Mouse (Mus musculus) olfactory bulb, adult 2 months (tissue): ENCODE results near the gene Kcnip4. TPM values are rescaled to one million over a fixed set of nuclear protein-coding genes. Genes with fewer than 3 reads are reported as not detected.

Experiments used
- H3K27ac ChIP-seq: fragments of 200-500 bp; 2 replicates; pipeline ENCODE4 v1.5.1; 2012; ENCODE audit warnings: low read depth, low read length; ENCODE audit not compliant: insufficient read depth
- H3K4me1 ChIP-seq: fragments of 200-500 bp; 2 replicates; pipeline ENCODE4 v1.6.1; 2012; ENCODE audit warnings: low read length; ENCODE audit not compliant: control insufficient read depth, insufficient read depth
- H3K4me3 ChIP-seq: fragments of 200-500 bp; 2 replicates; pipeline ENCODE4 v1.5.1; 2012; ENCODE audit warnings: mild to moderate bottlenecking, low read depth, low read length, moderate library complexity; ENCODE audit not compliant: insufficient read depth
- CTCF ChIP-seq: fragments of 200-500 bp; IDR thresholded peaks from 2 replicates; pipeline ENCODE4 v1.5.1; 2012; ENCODE audit warnings: low read depth, mild to moderate bottlenecking, low read length, moderate library complexity; ENCODE audit not compliant: insufficient read depth
- POLR2A ChIP-seq: fragments of 200-500 bp; IDR thresholded peaks from 2 replicates; pipeline ENCODE4 v1.6.1; 2012; ENCODE audit warnings: mild to moderate bottlenecking, low read depth, low read length, moderate library complexity; ENCODE audit not compliant: insufficient read depth
- WGBS: fragments of 180-500 bp; shearing (Covaris S2); methylation state at CpG from one replicate; pipeline ENCODE4 v1.1.7; 2018; 5-methylcytosine and 5-hydroxymethylcytosine counted together
- polyA plus RNA-seq: library from polyadenylated mRNA; stranded (reverse); fragments of >200 nt; gene quantifications from 2 replicates; pipeline ENCODE4 v1.2.4, GENCODE M21; 2012; ENCODE audit warnings: low replicate concordance; ENCODE audit not compliant: missing spikeins, insufficient read depth, insufficient read length

The Kcnip4 gene
- polyA plus RNA-seq, 1 experiment, result not detected

GRCm38 (mm10) chr5:49370543-49371076 is 154.1 kb downstream of the Kcnip4 start:
- no peak overlapping the region for H3K27ac ChIP-seq
- TF ChIP-seq POLR2A, result no peak
- TF ChIP-seq CTCF, result no peak
- H3K4me3 ChIP-seq, result no peak overlapping the region
- no peaks in the 10 kb centered on the region for H3K4me1 ChIP-seq
- 35% methylated on average over 3 of the region's 3 CpGs for WGBS

- no peaks in the 10 kb centered on the region for H3K4me1 ChIP-seq
- H3K27ac ChIP-seq, result no peak overlapping the region
- WGBS, result 45% methylated on average over 13 of the region's 13 CpGs
- no peak overlapping the region for H3K4me3 ChIP-seq
- TF ChIP-seq POLR2A (no peak), CTCF (no peak)
Observed at GRCm38 (mm10) chr5:49368636-49369423, 155.9 kb downstream of the Kcnip4 start.

- Histone ChIP-seq H3K27ac (no peak overlapping the region), H3K4me3 (no peak overlapping the region), H3K4me1 (no peaks in the 10 kb centered on the region)
- TF ChIP-seq CTCF, result no peak
- TF ChIP-seq POLR2A, result no peak
- WGBS, result 83% methylated on average over 3 of the region's 3 CpGs
Observed at GRCm38 (mm10) chr5:49356381-49356780, 168.3 kb downstream of the Kcnip4 start.

- Histone ChIP-seq H3K27ac (no peak overlapping the region), H3K4me3 (no peak overlapping the region), H3K4me1 (no peaks in the 10 kb centered on the region)
- TF ChIP-seq POLR2A (no peak), CTCF (no peak)
- 86% methylated on average over 5 of the region's 5 CpGs for WGBS
Observed at GRCm38 (mm10) chr5:49352061-49352460, 172.6 kb downstream of the Kcnip4 start.

GRCm38 (mm10) chr5:49350126-49350909 is 174.4 kb downstream of the Kcnip4 start:
- H3K27ac ChIP-seq, result no peak overlapping the region
- no peaks in the 10 kb centered on the region for H3K4me1 ChIP-seq
- no peak overlapping the region for H3K4me3 ChIP-seq
- 24% methylated on average over 4 of the region's 4 CpGs for WGBS
- TF ChIP-seq POLR2A, result no peak
- TF ChIP-seq CTCF, result no peak

- 85% methylated on average over 5 of the region's 5 CpGs for WGBS
- Histone ChIP-seq H3K4me3 (no peak overlapping the region), H3K27ac (no peak overlapping the region), H3K4me1 (no peaks in the 10 kb centered on the region)
- no peak for TF ChIP-seq POLR2A
- no peak for TF ChIP-seq CTCF
Observed at GRCm38 (mm10) chr5:49349541-49349940, 175.2 kb downstream of the Kcnip4 start.

GRCm38 (mm10) chr5:49348511-49348910 is 176.2 kb downstream of the Kcnip4 start:
- Histone ChIP-seq H3K4me1 (no peaks in the 10 kb centered on the region), H3K4me3 (no peak overlapping the region), H3K27ac (no peak overlapping the region)
- WGBS, result 67% methylated on average over 5 of the region's 5 CpGs
- TF ChIP-seq POLR2A (no peak), CTCF (no peak)

GRCm38 (mm10) chr5:49344606-49345005 is 180.1 kb downstream of the Kcnip4 start:
- WGBS, result 42% methylated on average over 1 of the region's 1 CpGs
- TF ChIP-seq POLR2A, result no peak
- TF ChIP-seq CTCF, result no peak
- Histone ChIP-seq H3K4me3 (no peak overlapping the region), H3K4me1 (no peaks in the 10 kb centered on the region), H3K27ac (no peak overlapping the region)

- Histone ChIP-seq H3K4me1 (no peaks in the 10 kb centered on the region), H3K4me3 (no peak overlapping the region), H3K27ac (no peak overlapping the region)
- WGBS, result 73% methylated on average over 2 of the region's 2 CpGs
- TF ChIP-seq CTCF, result no peak
Observed at GRCm38 (mm10) chr5:49337164-49337563, 187.5 kb downstream of the Kcnip4 start.
